Mouse (Mus musculus) midbrain, embryonic 16.5 days (tissue): Measurements from ENCODE around the gene Lpar4. TPM values are rescaled to one million over a fixed set of nuclear protein-coding genes. Genes with fewer than 3 reads are reported as not detected.

Source experiments
- ATAC-seq: fragments of 200-750 bp; cut with Nextera tagmentation; 2 replicates; pipeline ENCODE4 v1.8.0; 2017; ENCODE audit warnings: moderate TSS enrichment
- H3K27ac ChIP-seq: fragments of 300-500 bp; sonication (generic); 2 replicates; pipeline ENCODE4 v1.5.1; 2014; ENCODE audit warnings: mild to moderate bottlenecking, low read length, mixed read lengths
- H3K27me3 ChIP-seq: fragments of 300-500 bp; sonication (generic); 2 replicates; pipeline ENCODE4 v1.6.1; 2014; ENCODE audit warnings: low read depth, low read length, mixed read lengths; ENCODE audit not compliant: control insufficient read depth, insufficient read depth
- H3K36me3 ChIP-seq: fragments of 300-500 bp; sonication (generic); 2 replicates; pipeline ENCODE4 v1.6.1; 2014; ENCODE audit warnings: mild to moderate bottlenecking, low read length, moderate library complexity, mixed read lengths; ENCODE audit not compliant: control insufficient read depth, insufficient read depth
- H3K4me1 ChIP-seq: fragments of 300-500 bp; sonication (generic); 2 replicates; pipeline ENCODE4 v1.6.1; 2014; ENCODE audit warnings: mild to moderate bottlenecking, low read length, mixed read lengths; ENCODE audit not compliant: control insufficient read depth, insufficient read depth
- H3K4me2 ChIP-seq: fragments of 300-500 bp; sonication (generic); 2 replicates; pipeline ENCODE4 v1.6.1; 2014; ENCODE audit warnings: mild to moderate bottlenecking, low read length, mixed read lengths
- H3K4me3 ChIP-seq: fragments of 300-500 bp; sonication (generic); 2 replicates; pipeline ENCODE4 v1.5.1; 2014; ENCODE audit warnings: low read depth, mild to moderate bottlenecking, low read length, moderate library complexity, mixed read lengths
- H3K9ac ChIP-seq: fragments of 300-500 bp; sonication (generic); 2 replicates; pipeline ENCODE4 v1.6.1; 2014; ENCODE audit warnings: low read depth, low read length, mixed read lengths
- H3K9me3 ChIP-seq: fragments of 300-500 bp; sonication (generic); replicated peaks from 2 replicates; pipeline ENCODE4 v1.6.1; 2014; ENCODE audit warnings: mild to moderate bottlenecking, low read length, mixed read lengths; ENCODE audit not compliant: control insufficient read depth, poor library complexity, severe bottlenecking
- WGBS: fragments of 180-500 bp; shearing (Covaris S2); extraction: QIAGEN DNeasy Blood & Tissue Kit; methylation state at CpG from one replicate; pipeline ENCODE4 v1.1.7; 2014; 5-methylcytosine and 5-hydroxymethylcytosine counted together
- polyA plus RNA-seq: library from polyadenylated mRNA; unstranded; fragments of >200 nt; fragmentation: Nextera tagmentation; extraction: Ambion mirVana; gene quantifications from 2 replicates; pipeline ENCODE4 v1.2.1, GENCODE M21; 2015

Lpar4 gene
- polyA plus RNA-seq = 4.9 and 5.1 TPM in 2 replicates

GRCm38 (mm10) chrX:106920175-106920827 lies at the start of gene Lpar4:
Gene Lpar4, plus strand, starts transcription at chrX:106920625.
- peak; percentile 91 for ATAC-seq
- WGBS = 15% methylated on average over 11 of the region's 11 CpGs

GRCm38 (mm10) chrX:106871426-106871825 lies 49.0 kb upstream of the Lpar4 start:
- Histone ChIP-seq H3K4me3 (no peak overlapping the region), H3K4me1 (no peaks in the 10 kb centered on the region), H3K9me3 (no peaks in the 10 kb centered on the region), H3K36me3 (no peaks in the 10 kb centered on the region), H3K27ac (no peak overlapping the region), H3K4me2 (no peak overlapping the region), H3K27me3 (no peaks in the 10 kb centered on the region), H3K9ac (no peak overlapping the region)
- ATAC-seq = no peak
- 62% methylated on average over 3 of the region's 3 CpGs for WGBS

More at GRCm38 (mm10) chrX:106920175-106920827, at the start of gene Lpar4:
- Histone ChIP-seq H3K4me3 (peak within 1 kb of the TSS; percentile 46), H3K4me2 (peak within 1 kb of the TSS; percentile 56), H3K9ac (peak within 1 kb of the TSS; percentile 54; the same call in 1 of the 2 replicates), H3K27ac (peak within 1 kb of the TSS; percentile 33; the same call in 1 of the 2 replicates), H3K9me3 (no peaks in the 10 kb centered on the region), H3K36me3 (no peaks in the 10 kb centered on the region), H3K4me1 (no peaks in the 10 kb centered on the region), H3K27me3 (peaks cover 2% of the 10 kb centered on the region; the same call in 1 of the 2 replicates)

GRCm38 (mm10) chrX:106871894-106872293 lies 48.5 kb upstream of the Lpar4 start:
- no peaks in the 10 kb centered on the region for H3K36me3 ChIP-seq
- H3K4me3 ChIP-seq = no peak overlapping the region
- no peak overlapping the region for H3K4me2 ChIP-seq
- WGBS = 38% methylated on average over 3 of the region's 3 CpGs
- no peaks in the 10 kb centered on the region for H3K9me3 ChIP-seq
- H3K9ac ChIP-seq = no peak overlapping the region
- no peaks in the 10 kb centered on the region for H3K4me1 ChIP-seq
- no peak overlapping the region for H3K27ac ChIP-seq
- no peak for ATAC-seq
- H3K27me3 ChIP-seq = no peaks in the 10 kb centered on the region

- Histone ChIP-seq H3K4me1 (no peaks in the 10 kb centered on the region), H3K27me3 (no peaks in the 10 kb centered on the region), H3K36me3 (no peaks in the 10 kb centered on the region), H3K27ac (no peak overlapping the region), H3K4me3 (no peak overlapping the region), H3K9me3 (no peaks in the 10 kb centered on the region), H3K4me2 (no peak overlapping the region), H3K9ac (no peak overlapping the region)
- no peak for ATAC-seq
- WGBS = 49% methylated on average over 4 of the region's 4 CpGs
Observed at GRCm38 (mm10) chrX:106872315-106872714, 48.1 kb upstream of the Lpar4 start.

- no peak overlapping the region for H3K27ac ChIP-seq
- H3K4me3 ChIP-seq = no peak overlapping the region
- WGBS = 74% methylated on average over 2 of the region's 2 CpGs
- no peak overlapping the region for H3K9ac ChIP-seq
- no peaks in the 10 kb centered on the region for H3K4me1 ChIP-seq
- no peaks in the 10 kb centered on the region for H3K36me3 ChIP-seq
- no peak overlapping the region for H3K4me2 ChIP-seq
- 0 out of 2 replicates have a peak, but pooled peaks cover 3% of the 10 kb centered on the region for H3K27me3 ChIP-seq
- no peak for ATAC-seq
- no peaks in the 10 kb centered on the region for H3K9me3 ChIP-seq
Observed at GRCm38 (mm10) chrX:106897707-106898275, 22.6 kb upstream of the Lpar4 start.

- peak overlapping the region; percentile 33; the same call in 1 of the 2 replicates for H3K27ac ChIP-seq
- H3K4me3 ChIP-seq = peak overlapping the region; percentile 46
- peaks cover 2% of the 10 kb centered on the region; the same call in 1 of the 2 replicates for H3K27me3 ChIP-seq
- ATAC-seq = 0 out of 2 replicates have a peak, but pooled peaks have one; percentile 36
- no peaks in the 10 kb centered on the region for H3K36me3 ChIP-seq
- H3K9me3 ChIP-seq = no peaks in the 10 kb centered on the region
- WGBS = 16% methylated on average over 9 of the region's 9 CpGs
- peak overlapping the region; percentile 54; the same call in 1 of the 2 replicates for H3K9ac ChIP-seq
- no peaks in the 10 kb centered on the region for H3K4me1 ChIP-seq
- H3K4me2 ChIP-seq = peak overlapping the region; percentile 56
Observed at GRCm38 (mm10) chrX:106920828-106921619, 599 bp downstream of the Lpar4 start.

GRCm38 (mm10) chrX:106924572-106924971 lies 4.1 kb downstream of the Lpar4 start:
- Histone ChIP-seq H3K36me3 (no peaks in the 10 kb centered on the region), H3K9ac (no peak overlapping the region), H3K4me3 (no peak overlapping the region), H3K4me2 (no peak overlapping the region), H3K9me3 (no peaks in the 10 kb centered on the region), H3K27me3 (no peaks in the 10 kb centered on the region; the same call in 1 of the 2 replicates), H3K27ac (no peak overlapping the region), H3K4me1 (no peaks in the 10 kb centered on the region)
- no peak for ATAC-seq

- Histone ChIP-seq H3K9me3 (no peaks in the 10 kb centered on the region), H3K9ac (no peak overlapping the region)
Observed at GRCm38 (mm10) chrX:106939326-106939725, 18.9 kb downstream of the Lpar4 start.

More at GRCm38 (mm10) chrX:106939326-106939725, 18.9 kb downstream of the Lpar4 start:
- ATAC-seq = no peak
- Histone ChIP-seq H3K4me1 (no peaks in the 10 kb centered on the region), H3K27ac (no peak overlapping the region), H3K4me2 (no peak overlapping the region), H3K27me3 (peaks cover 3% of the 10 kb centered on the region; the same call in 1 of the 2 replicates), H3K36me3 (no peaks in the 10 kb centered on the region), H3K4me3 (no peak overlapping the region)
- 84% methylated on average over 3 of the region's 3 CpGs for WGBS
